Mouse (Mus musculus) embryonic fibroblast, embryonic 13.5 days (primary cell): Measurements from ENCODE around the gene Naa16.

Source experiments
- CTCF ChIP-seq: IDR thresholded peaks from 2 replicates; pipeline ENCODE4 v1.5.1; 2011; ENCODE audit warnings: mild to moderate bottlenecking, control low read depth, low read length, moderate library complexity, borderline replicate concordance; ENCODE audit not compliant: insufficient read depth
- POLR2A ChIP-seq: IDR thresholded peaks from 2 replicates; pipeline ENCODE4 v1.6.1; 2011; ENCODE audit warnings: low read depth, mild to moderate bottlenecking, control low read depth, low read length, moderate library complexity

DNA sequence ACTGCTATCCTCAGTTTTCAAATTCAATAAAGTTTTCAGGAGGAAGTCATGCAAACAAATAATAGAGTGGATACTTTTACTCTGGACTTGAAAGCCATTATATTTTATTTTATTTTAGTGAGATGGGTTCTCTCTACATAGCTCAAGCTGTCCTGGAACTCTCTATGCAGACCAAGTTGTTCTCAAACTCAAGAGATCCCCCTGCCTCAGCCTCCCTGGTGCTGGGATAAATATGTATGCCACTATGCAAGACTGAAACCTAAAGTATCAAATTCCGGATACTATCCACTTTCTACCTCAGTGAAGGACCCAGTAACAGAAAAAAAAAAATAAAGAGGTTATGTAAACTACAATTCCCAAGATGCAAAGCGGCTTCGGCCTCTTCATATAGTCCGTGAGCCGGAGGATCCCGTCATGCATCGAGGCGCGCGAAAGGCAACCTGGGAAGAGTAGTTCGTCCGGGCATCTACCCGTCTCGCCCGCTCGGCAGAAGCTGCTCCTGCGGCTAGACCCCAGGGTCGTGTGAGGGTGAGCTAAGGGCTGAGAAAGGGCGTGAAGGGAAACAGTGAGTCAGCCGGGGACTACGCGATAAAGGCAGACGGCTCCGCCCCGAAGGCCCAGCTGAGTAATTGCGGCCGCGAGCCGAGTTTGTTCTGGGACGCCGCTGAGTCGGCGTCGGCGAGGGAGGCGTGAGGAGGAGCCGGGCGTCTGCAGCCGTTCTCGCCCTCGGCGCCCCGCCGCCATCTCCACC, 35.6 kb upstream of the Naa16 start, which contains the start of gene Kbtbd7:
- TF ChIP-seq CTCF (no peak), POLR2A (no peak)
